ENCODE assay signal across 8 mouse cellular contexts in the genomic region with DNA sequence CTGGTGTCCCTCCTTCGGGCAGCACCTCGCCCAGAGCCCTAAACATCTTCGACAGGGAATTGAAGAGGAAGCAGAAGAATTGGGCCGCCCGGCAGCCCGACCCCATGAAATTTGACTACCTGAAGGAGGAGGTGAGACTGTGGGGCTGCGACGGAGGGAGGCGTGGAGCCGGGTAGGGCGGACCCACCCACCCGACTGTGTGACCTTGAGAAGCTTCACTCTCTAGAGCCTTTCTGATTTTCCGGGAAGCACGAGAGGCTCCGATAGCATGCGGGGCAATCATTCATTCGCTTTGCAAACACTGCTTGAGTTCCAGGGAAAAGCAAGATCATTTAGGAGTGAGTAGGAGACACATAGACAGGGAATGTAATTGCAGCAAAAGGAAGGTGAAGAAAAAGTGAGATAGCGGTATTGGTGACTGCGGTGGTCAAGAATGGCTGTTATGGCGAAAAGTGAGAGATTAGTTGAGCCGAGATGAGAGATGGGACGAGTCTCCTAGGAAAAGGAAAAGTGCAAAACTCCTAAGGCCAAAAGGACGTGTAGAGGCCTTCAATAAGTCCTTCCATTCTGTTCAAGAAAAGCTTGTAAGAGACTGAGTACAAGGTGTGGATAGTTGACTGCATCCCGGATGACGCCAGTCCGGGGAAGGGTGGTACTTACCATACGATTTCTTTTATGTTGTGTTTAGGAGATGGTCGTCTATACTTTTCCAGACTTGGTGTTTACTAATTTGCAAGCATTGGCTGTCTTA. TPM values are rescaled to one million over a fixed set of nuclear protein-coding genes. Genes with fewer than 3 reads are reported as not detected.
A peak's percentile ranks its signal among the peaks of the same experiment; 100 is the strongest.
DNase-seq lines count a peak whose midpoint lies in the region; ATAC-seq and TF ChIP-seq lines count a peak whose summit lies in the region.

No protein-coding gene starts in this region.

- 0 out of 2 replicates have a peak, but pooled peaks have one; percentile 2 for TF ChIP-seq EP300 in ES-Bruce4 (IDR thresholded peaks at IDR 0.05; ENCODE audit: insufficient read depth, low read depth, low read length)

- TF ChIP-seq POLR2A in ES-Bruce4 (IDR thresholded peaks at IDR 0.05; ENCODE audit: insufficient read depth, low read length), result no peak

- WGBS in heart, embryonic 12.5 days, result 6% methylated on average over 28 of the region's 28 CpGs
- 9% methylated on average over 28 of the region's 28 CpGs for WGBS in embryonic facial prominence, embryonic 12.5 days
- WGBS in intestine, embryonic 15.5 days, result 5% methylated on average over 28 of the region's 28 CpGs
- 9% methylated on average over 28 of the region's 28 CpGs for whole genome bisulfite sequencing in midbrain, embryonic 15.5 days

- intact Hi-C loops in heart, postnatal 10 days (cut with DNase I), result loop anchor here (5.0 kb wide), 2 partner anchors 104 to 226 kb away; partner anchors contain the start of genes Macrod2 and Tasp1

- peak overlapping the region; percentile 86 for H3K9ac ChIP-seq in heart, embryonic 12.5 days
- H3K9ac ChIP-seq in ES-Bruce4 (ENCODE audit: low read depth, poor library complexity, severe bottlenecking), result peak overlapping the region; percentile 79
- peak overlapping the region; percentile 87 for H3K9ac ChIP-seq in embryonic facial prominence, embryonic 12.5 days
- peak overlapping the region; percentile 80 for H3K9ac ChIP-seq in intestine, embryonic 15.5 days
- H3K9ac ChIP-seq in midbrain, embryonic 15.5 days, result peak overlapping the region; percentile 84

- no peaks in the 10 kb centered on the region for H3K9me3 ChIP-seq in heart, embryonic 12.5 days (replicated peaks)
- no peaks in the 10 kb centered on the region for H3K9me3 ChIP-seq in ES-Bruce4 (replicated peaks; ENCODE audit: control insufficient read depth, insufficient read depth, low read length, poor library complexity, severe bottlenecking)
- H3K9me3 ChIP-seq in embryonic facial prominence, embryonic 12.5 days, result no peaks in the 10 kb centered on the region
- no peaks in the 10 kb centered on the region for H3K9me3 ChIP-seq in intestine, embryonic 15.5 days
- H3K9me3 ChIP-seq in midbrain, embryonic 15.5 days, result no peaks in the 10 kb centered on the region

- no peak for TF ChIP-seq CTCF in ES-Bruce4 (IDR thresholded peaks at IDR 0.05; ENCODE audit: low read depth, low read length)

- H3K4me3 ChIP-seq in heart, embryonic 12.5 days, result peak overlapping the region; percentile 82
- H3K4me3 ChIP-seq in ES-Bruce4 (ENCODE audit: low read depth, low read length), result peak overlapping the region; percentile 97
- peak overlapping the region; percentile 93 for H3K4me3 ChIP-seq in embryonic facial prominence, embryonic 12.5 days
- H3K4me3 ChIP-seq in intestine, embryonic 15.5 days (replicated peaks), result peak overlapping the region; percentile 81
- peak overlapping the region; percentile 89 for H3K4me3 ChIP-seq in midbrain, embryonic 15.5 days

- H3K36me3 ChIP-seq in heart, embryonic 12.5 days, result peaks cover 24% of the 10 kb centered on the region
- peaks cover 14% of the 10 kb centered on the region for H3K36me3 ChIP-seq in ES-Bruce4 (ENCODE audit: control insufficient read depth, insufficient read depth, low read length, poor library complexity, severe bottlenecking)
- peaks cover 10% of the 10 kb centered on the region; the same call in 1 of the 2 replicates for H3K36me3 ChIP-seq in embryonic facial prominence, embryonic 12.5 days
- no peaks in the 10 kb centered on the region for H3K36me3 ChIP-seq in intestine, embryonic 15.5 days
- 0 out of 2 replicates have a peak, but pooled peaks cover 6% of the 10 kb centered on the region for H3K36me3 ChIP-seq in midbrain, embryonic 15.5 days (replicated peaks)

- H3K4me1 ChIP-seq in heart, embryonic 12.5 days (replicated peaks), result peaks cover 15% of the 10 kb centered on the region
- no peaks in the 10 kb centered on the region for H3K4me1 ChIP-seq in ES-Bruce4 (ENCODE audit: control insufficient read depth, insufficient read depth, low read length)
- H3K4me1 ChIP-seq in embryonic facial prominence, embryonic 12.5 days, result peaks cover 7% of the 10 kb centered on the region
- peaks cover 6% of the 10 kb centered on the region; the same call in 1 of the 2 replicates for H3K4me1 ChIP-seq in intestine, embryonic 15.5 days (replicated peaks)
- H3K4me1 ChIP-seq in midbrain, embryonic 15.5 days, result peaks cover 21% of the 10 kb centered on the region

- H3K27ac ChIP-seq in heart, embryonic 12.5 days (ENCODE audit: poor library complexity, severe bottlenecking), result peak overlapping the region; percentile 86
- H3K27ac ChIP-seq in ES-Bruce4 (ENCODE audit: insufficient read depth, low read length), result peak overlapping the region; percentile 85
- peak overlapping the region; percentile 84 for H3K27ac ChIP-seq in embryonic facial prominence, embryonic 12.5 days
- peak overlapping the region; percentile 87 for H3K27ac ChIP-seq in intestine, embryonic 15.5 days
- H3K27ac ChIP-seq in midbrain, embryonic 15.5 days, result peak overlapping the region; percentile 81

- no peaks in the 10 kb centered on the region for H3K27me3 ChIP-seq in heart, embryonic 12.5 days (replicated peaks)
- H3K27me3 ChIP-seq in ES-Bruce4 (ENCODE audit: control insufficient read depth, insufficient read depth, low read length, poor library complexity, severe bottlenecking), result no peaks in the 10 kb centered on the region
- no peaks in the 10 kb centered on the region for H3K27me3 ChIP-seq in embryonic facial prominence, embryonic 12.5 days
- H3K27me3 ChIP-seq in intestine, embryonic 15.5 days (replicated peaks), result no peaks in the 10 kb centered on the region
- H3K27me3 ChIP-seq in midbrain, embryonic 15.5 days (replicated peaks), result no peaks in the 10 kb centered on the region

- ATAC-seq in heart, embryonic 12.5 days (ENCODE audit: insufficient number of reproducible peaks, low FRiP score), result peak; percentile 86
- ATAC-seq in embryonic facial prominence, embryonic 12.5 days (ENCODE audit: insufficient number of reproducible peaks, insufficient read depth, low FRiP score, low TSS enrichment), result peak; percentile 91
- ATAC-seq in intestine, embryonic 15.5 days, result peak; percentile 94
- ATAC-seq in midbrain, embryonic 15.5 days (replicated peaks), result peak; percentile 87

- peak overlapping the region; percentile 84 for H3K4me2 ChIP-seq in heart, embryonic 12.5 days
- peak overlapping the region; percentile 64 for H3K4me2 ChIP-seq in embryonic facial prominence, embryonic 12.5 days (replicated peaks)
- H3K4me2 ChIP-seq in intestine, embryonic 15.5 days (replicated peaks), result peak overlapping the region; percentile 68
- peak overlapping the region; percentile 62 for H3K4me2 ChIP-seq in midbrain, embryonic 15.5 days

- DNase-seq in heart, postnatal 10 days, result no peak
- DNase-seq in yolk sac, embryonic 10.5 days (ENCODE audit: low spot score), result no peak
- no peak for DNase-seq in right cerebral cortex, postnatal 36 days (ENCODE audit: low spot score in 2 of 2)

RNA-seq across cellular contexts. Expression of gene Ndufaf5, which starts 0.5 kb away (rescaled TPM):
- polyA plus RNA-seq in heart, embryonic 12.5 days (2016; fragmentation: Nextera tagmentation; extraction: Ambion mirVana), result 34.0 and 34.3 TPM in 2 replicates
- total RNA-seq in heart, postnatal 10 days (2021), result 10 to 100 TPM; 27.1 to 27.9 TPM
- 14.9 and 20.5 TPM in 2 replicates for polyA plus RNA-seq in ES-Bruce4 (2011; ENCODE audit: insufficient read depth, insufficient read length, low read depth, missing spikeins)
- polyA plus RNA-seq in embryonic facial prominence, embryonic 12.5 days (2016; fragmentation: Nextera tagmentation; extraction: Ambion mirVana), result 30.8 and 33.5 TPM in 2 replicates
- 26.5 and 27.6 TPM in 2 replicates for polyA plus RNA-seq in intestine, embryonic 15.5 days (2015; fragmentation: Nextera tagmentation; extraction: Ambion mirVana)
- 47.4 and 52.9 TPM in 2 replicates for polyA plus RNA-seq in midbrain, embryonic 15.5 days (2015; fragmentation: Nextera tagmentation; extraction: Ambion mirVana)

RNA-seq across cellular contexts. Expression of gene Esf1, which starts 0.6 kb away (rescaled TPM):
- 20.1 and 20.4 TPM in 2 replicates for polyA plus RNA-seq in heart, embryonic 12.5 days (2016; fragmentation: Nextera tagmentation; extraction: Ambion mirVana)
- total RNA-seq in heart, postnatal 10 days (2021), result 10 to 100 TPM; 14.8 to 15.3 TPM
- 61.0 and 65.2 TPM in 2 replicates for polyA plus RNA-seq in ES-Bruce4 (2011; ENCODE audit: insufficient read depth, insufficient read length, low read depth, missing spikeins)
- polyA plus RNA-seq in embryonic facial prominence, embryonic 12.5 days (2016; fragmentation: Nextera tagmentation; extraction: Ambion mirVana), result 31.4 and 33.9 TPM in 2 replicates
- 23.0 and 26.7 TPM in 2 replicates for polyA plus RNA-seq in intestine, embryonic 15.5 days (2015; fragmentation: Nextera tagmentation; extraction: Ambion mirVana)
- 14.5 and 16.3 TPM in 2 replicates for polyA plus RNA-seq in midbrain, embryonic 15.5 days (2015; fragmentation: Nextera tagmentation; extraction: Ambion mirVana)

RNA-seq across cellular contexts. Expression of gene Gm17374, which starts 19.1 kb away (rescaled TPM):
- polyA plus RNA-seq in heart, embryonic 12.5 days (2016; fragmentation: Nextera tagmentation; extraction: Ambion mirVana), result not detected in 2 replicates
- total RNA-seq in heart, postnatal 10 days (2021), result not detected
- polyA plus RNA-seq in ES-Bruce4 (2011; ENCODE audit: insufficient read depth, insufficient read length, low read depth, missing spikeins), result not detected in 2 replicates
- polyA plus RNA-seq in embryonic facial prominence, embryonic 12.5 days (2016; fragmentation: Nextera tagmentation; extraction: Ambion mirVana), result not detected in 2 replicates
- not detected in 2 replicates for polyA plus RNA-seq in intestine, embryonic 15.5 days (2015; fragmentation: Nextera tagmentation; extraction: Ambion mirVana)
- not detected in 2 replicates for polyA plus RNA-seq in midbrain, embryonic 15.5 days (2015; fragmentation: Nextera tagmentation; extraction: Ambion mirVana)
